Mouse (Mus musculus): ENCODE measurements around the gene Gpr108.
A peak's percentile ranks its signal among the peaks of the same experiment; 100 is the strongest.

Gpr108 gene

DNA sequence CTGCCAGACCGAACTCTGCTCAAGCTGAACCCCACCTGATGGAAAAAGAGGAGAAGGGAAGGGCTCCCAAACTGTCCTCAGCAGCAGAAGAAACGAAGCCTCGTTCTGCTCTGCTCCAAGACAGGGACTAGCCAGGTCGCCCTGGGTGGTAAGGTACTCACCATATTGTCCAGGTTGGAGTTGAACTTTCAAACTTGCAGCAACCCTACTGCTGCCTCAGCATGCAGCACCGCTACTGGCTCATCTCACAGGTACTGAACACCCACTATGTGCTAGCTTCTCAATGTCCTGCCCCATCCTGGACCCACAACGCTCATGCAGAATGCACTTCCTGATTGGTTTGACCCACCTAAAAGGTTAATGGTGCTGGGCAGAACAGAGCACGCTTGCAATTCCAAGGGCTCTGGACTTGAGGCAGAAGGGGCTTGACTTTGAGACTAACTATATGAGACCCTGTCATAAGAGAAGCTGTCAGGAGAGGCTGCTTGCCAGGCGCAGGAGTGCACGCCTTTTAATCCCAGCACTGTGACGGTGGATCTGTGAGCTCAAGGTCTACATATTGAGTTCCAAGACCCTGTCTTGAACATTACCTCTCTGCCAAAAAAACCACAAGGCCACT, 2.8 kb downstream of the Gpr108 start:
- no peak for DNase-seq (ENCODE audit: low spot score in 2 of 2)

DNA sequence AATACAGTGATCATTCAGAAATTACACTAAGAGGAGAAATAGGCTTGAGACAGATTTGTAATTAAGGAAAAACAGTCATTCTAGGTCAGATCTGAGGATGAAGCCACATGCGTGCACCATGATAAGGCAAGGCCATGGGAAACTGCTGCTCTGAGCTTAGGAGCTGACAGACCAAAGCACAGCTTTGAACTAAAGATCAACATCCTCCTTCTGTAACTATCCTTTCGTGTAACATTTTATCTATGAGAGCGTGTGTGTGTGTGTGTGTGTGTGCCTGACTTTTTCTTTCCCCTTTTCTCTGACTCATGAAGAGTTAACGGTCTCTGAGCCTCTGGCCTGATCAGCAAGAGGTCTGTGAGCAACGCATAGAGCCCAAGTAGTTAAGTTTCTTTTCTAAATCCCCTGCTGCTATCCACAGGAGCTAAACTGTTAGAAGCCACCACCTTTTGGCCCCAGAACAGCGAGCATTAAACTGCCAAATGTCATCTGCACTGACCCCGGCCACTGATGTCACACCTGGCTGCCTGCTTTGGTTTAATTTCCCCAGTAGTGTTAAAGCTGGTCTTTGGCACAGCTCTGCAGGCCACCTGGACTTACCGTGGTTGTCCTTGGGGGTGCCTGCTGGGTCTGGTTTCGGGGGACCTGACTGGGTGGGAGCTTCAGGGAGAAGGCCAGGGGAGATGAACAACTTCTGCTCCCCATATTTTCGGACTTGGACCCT, 4.4 kb downstream of the Gpr108 start:
- no peak for DNase-seq (ENCODE audit: low spot score in 2 of 2)

DNA sequence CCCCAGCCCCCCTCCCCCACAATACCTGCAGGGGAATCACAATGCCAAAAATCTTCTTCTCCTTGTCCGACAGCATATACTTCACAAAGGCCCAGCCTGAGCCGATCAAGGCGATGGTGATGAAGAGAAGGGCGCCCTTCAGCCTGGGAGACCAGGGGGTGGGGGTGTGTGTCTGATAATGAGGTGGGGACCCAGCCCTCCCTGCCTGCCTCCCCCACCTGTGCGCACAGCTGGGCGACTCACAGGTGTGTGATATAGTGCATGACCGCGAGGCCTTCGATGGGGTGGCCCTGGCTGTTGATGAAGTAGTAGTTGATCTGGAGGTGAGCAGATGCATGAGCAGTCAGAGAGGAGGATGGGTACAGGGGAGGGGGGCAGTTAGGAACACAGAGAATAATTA, 11.1 kb downstream of the Gpr108 start:
- no peak for DNase-seq (ENCODE audit: low spot score in 2 of 2)

DNA sequence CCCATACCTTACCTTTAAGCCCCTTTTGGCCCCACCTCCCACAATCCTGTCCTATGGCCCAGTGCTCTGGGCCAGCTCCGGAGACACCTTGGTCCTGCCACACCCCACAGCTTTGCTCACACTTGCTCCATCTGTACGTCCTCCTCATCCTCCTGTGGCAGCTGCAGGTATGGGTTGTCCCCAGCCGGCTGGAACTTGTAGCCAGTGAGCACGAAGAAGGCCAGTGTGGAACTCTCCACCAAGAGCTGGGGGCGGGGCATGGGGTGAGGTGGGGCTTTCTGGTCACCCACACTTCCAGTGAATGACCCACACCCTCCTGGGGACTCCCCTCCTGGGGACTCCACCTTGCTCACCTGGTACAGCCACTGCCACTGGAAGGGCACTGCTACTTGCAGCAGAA, 12.4 kb downstream of the Gpr108 start:
- DNase-seq (ENCODE audit: low spot score in 2 of 2), result no peak

DNA sequence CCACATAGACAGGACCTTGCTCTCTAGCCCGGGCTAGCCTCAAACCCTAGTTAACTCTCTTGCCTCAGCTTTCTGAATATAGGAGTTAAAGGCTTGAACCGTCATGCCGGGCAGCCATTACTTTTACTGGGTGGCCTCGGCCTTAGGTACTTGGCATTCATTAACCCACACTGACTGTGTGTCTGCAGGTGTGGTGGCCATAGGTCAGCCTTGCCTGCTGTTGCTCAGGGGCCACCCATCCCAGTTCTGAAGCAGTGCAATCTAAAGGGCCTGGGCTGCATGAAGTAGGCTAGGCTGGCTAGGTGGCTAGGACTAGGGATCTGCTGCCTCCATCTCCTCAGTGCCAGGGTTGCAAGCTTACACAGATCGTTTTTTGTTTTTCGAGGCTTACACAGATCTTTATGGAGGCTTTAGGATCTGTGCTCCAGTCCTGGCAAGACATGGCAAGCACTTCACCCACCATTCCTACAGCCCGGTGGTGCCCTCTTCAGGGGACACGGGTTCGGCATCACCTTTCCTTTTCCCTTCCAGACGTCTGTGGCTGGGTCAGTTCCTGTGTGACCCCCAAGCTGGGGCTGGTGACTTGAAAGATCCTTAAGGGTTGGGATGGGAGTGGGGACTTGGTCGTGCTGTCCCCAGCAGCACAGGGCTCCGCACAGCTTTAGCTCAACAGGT, 13.9 kb downstream of the Gpr108 start:
- no peak for DNase-seq (ENCODE audit: low spot score in 2 of 2)

DNA sequence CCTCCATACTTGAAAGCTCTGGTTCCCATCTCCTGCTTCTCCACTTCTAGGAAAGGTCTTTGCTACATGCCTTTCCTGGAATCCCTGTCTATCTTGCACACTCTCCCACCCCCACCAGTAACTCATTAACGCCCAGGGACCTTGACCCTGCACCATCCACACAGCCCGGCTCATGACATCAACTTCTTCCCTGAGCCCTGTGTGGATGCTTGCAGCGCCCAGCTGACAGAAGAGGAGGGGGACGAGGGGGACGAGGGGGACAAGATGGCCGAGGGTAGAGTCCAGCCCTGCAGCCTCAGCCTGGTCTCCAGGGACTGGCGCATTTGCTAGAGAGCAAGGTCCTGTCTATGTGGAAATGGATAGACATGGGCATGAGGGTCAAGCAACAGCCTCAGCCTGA, 15.2 kb downstream of the Gpr108 start:
- no peak for DNase-seq (ENCODE audit: low spot score in 2 of 2)

DNA sequence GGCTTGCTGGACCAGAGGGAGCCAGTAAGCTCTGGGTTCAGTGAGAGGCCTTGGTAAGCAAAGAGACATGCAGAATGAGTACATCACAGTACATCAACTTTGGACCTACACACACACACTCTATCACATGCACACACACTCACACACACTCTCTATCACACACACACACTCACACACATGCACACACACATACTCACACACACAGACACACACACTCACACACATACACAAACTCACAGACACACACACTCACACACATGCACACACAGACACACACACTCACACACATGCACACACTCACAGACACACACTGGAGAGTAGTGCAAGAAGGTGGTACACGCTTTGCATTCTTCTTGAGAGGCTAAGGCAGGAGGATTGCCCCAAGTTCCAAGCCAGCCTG, 16.0 kb downstream of the Gpr108 start:
- DNase-seq (ENCODE audit: low spot score in 2 of 2), result no peak

DNA sequence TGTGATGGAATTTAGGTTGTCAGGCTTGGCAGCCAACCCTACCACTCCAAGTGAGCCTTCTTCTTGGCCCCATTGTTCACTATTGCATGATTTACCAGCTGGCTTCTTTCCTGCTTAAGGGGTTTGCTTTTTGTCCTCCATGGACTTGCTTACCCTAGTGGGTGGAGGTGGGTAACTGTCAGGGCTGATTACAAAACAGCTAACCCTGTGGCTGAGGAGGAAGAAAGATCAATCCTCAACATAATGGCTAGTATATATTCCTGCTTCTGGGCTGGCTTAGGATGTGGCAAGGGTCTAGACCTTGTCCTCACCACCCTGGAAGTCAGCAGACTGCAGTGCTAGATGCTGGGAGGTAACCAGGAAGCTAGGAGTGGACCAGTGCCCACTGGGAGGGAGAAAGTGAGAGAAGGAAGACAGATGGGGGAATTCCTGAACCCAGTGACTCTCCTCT, 16.9 kb downstream of the Gpr108 start:
- DNase-seq (ENCODE audit: low spot score in 2 of 2), result no peak

DNA sequence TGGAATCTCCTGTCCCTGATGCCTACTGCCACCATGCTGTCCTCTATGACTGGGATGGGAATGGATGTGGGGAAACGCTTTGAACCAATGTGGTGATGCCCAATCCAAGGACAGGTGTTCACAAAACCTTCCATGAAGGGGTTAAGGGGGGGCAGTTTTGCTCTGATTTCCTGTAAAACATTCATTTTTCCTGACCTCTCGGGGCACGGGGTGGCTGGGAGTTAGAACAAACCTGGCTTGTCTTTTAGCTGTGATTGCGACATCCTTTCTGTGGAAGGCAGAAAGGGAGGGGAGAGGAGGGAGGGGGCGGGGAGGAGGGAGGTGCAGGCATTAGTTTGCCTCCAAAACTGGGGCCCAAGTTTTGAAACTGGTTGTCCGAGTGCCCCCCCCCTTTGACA, 17.5 kb downstream of the Gpr108 start:
- no peak for DNase-seq (ENCODE audit: low spot score in 2 of 2)

DNA sequence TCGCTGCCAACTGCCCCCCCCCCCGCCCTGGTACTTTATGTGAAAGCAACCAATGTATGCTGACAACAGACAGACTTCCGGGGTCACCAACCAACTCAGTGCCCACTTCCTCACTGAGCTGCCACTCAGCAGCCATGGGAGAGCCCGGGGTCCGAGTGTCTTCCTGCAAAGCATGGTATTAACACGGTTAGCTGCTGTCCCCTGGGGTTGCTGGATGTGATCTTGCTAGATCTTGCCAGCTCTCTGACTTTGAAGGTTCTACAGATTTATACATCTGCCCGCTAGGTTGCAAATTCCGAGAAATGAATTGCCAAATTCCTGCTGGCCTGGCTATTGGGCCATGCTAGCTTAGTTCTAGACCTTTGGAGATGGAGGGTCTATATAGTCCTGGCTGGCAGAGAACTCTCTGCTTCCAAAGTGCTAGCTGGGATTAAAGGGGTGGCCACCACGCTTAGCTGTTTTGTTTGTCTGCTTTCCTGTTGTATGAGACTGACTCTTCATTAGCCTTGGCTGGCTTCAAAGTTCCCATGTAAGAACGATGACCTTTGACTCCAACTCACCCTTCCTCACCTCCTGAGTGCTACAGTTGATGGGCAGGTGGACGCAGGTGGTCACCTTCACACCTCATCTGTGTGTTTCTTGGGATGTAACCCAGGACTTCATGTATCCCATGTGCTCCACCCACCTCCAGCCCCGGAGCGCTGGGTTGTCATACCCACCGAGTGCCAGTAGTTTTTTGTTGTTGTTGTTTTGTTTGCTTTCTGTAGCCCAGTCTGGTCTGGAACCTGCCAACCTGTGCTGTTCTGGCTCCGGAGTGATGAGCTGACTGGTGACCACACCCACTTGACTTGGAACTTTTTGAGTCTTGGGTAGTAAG, 18.2 kb downstream of the Gpr108 start:
- DNase-seq (ENCODE audit: low spot score in 2 of 2), result no peak

DNA sequence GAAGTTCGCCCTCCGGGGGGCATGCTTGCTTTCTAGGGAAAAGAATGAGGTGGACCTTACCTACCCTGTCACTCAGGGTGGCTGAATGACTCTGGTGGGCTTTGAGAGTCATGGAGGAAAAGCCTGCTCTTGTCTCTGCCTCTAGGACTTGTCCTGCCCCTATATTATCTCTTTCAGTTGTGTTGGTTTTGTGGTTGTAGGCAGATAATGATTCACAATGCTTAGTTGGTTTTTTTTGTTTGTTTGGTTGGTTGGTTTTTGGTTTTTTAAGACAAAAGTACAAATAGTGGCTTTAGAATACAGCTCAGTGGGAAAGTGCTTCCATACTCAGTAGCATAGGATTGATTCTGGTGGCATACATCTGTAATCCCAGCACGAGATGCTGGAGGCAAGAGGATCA, 19.4 kb downstream of the Gpr108 start:
- DNase-seq (ENCODE audit: low spot score in 2 of 2), result no peak

DNA sequence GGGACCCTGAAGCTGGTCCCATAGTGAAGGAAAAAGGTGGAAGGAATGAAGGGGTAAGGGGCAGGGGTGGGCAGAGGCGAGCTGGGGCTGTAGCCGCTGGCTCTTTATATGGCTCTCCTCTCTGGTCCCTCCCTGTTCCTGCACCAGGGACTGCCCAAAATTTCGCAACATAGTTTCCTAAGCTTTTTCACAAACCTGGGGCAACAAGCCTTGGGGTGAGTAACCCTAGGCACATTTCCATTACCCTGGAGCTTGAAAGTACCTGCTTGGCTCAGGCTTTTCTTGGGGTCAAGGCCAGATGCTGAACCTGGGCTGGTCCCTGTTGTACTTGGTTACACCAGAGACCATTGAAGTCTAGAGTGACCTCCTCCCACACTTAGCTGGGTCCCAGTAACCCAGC, 20.2 kb downstream of the Gpr108 start, which contains the start of gene C3:
C3 (minus strand) TSS at position 123 of the 400 bp plus-strand sequence.
- DNase-seq (ENCODE audit: low spot score in 2 of 2), result no peak

DNA sequence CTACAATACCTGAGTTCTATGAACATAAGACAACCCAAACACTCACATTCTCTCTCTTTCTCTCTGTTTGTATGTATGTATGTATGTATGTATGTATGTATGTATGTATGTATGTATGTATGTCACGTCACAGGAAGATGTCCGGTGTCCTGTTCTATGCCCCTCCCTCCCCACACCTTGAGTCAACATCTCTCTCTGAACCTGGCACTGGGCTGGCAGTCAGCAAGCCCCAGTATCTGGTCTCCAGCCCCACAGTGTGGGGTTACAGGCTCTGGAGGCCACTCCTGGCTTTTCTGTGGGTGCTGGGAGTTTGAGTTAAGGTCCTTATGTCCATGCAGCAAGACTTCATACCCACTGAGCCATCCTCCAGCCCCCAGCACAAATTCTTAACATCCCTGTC, 20.8 kb downstream of the Gpr108 start:
- DNase-seq (ENCODE audit: low spot score in 2 of 2), result no peak

DNA sequence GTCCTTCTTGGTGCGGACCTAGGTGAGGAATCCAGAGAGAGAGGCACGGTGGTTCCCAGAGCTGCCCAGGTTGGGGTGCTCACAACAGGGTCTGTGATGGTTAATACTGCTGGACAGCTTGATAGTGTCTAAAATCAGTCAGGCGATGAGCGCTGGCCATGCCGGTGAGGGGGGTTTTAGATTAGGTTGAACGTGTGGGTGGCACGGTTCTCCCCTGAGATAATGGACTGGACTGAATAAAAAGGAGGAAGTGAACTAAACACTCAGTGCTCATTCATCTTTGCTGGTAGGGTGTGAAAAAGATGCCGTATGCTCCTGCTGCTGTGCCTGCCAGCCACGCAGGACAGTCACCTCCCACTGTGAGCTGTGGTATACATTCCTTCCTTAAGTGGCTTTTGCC, 24.9 kb downstream of the Gpr108 start:
- DNase-seq (ENCODE audit: low spot score in 2 of 2), result no peak

DNA sequence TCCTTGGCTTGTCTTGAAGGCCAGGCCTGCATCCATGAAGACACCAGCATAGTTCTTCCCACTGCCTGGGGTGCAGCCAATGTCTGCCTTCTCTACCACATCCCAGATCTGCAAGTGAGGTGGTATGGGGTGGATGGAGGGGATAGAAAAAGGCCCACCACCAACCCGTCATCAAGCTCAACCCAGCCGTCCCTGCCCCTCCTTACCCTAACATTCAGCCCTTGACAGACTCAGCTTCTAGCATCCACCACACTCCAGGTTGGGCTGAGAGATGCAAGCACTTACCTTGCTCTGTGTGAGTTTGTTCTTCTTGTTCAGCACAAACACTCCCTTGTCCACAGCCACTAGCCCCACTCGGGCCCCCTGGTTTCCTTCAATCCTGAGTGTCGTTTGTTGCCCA, 26.3 kb downstream of the Gpr108 start:
- DNase-seq (ENCODE audit: low spot score in 2 of 2), result no peak

DNA sequence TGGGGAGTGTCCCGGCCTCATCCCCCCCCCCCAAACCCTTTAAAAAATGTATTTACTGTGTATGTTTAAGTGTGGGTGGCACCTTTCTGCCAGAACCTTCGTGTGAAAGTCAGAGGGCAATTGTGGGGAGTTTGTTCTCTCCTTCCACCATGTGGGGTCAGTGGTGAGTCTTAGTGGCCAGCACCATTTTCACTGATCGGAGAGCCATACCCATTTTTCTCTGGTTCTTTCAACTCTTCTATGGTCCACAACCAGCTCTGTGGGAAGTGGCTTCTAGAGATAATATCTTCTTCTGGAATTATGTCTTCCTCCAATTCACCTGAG, 28.4 kb downstream of the Gpr108 start:
- no peak for DNase-seq (ENCODE audit: low spot score in 2 of 2)

DNA sequence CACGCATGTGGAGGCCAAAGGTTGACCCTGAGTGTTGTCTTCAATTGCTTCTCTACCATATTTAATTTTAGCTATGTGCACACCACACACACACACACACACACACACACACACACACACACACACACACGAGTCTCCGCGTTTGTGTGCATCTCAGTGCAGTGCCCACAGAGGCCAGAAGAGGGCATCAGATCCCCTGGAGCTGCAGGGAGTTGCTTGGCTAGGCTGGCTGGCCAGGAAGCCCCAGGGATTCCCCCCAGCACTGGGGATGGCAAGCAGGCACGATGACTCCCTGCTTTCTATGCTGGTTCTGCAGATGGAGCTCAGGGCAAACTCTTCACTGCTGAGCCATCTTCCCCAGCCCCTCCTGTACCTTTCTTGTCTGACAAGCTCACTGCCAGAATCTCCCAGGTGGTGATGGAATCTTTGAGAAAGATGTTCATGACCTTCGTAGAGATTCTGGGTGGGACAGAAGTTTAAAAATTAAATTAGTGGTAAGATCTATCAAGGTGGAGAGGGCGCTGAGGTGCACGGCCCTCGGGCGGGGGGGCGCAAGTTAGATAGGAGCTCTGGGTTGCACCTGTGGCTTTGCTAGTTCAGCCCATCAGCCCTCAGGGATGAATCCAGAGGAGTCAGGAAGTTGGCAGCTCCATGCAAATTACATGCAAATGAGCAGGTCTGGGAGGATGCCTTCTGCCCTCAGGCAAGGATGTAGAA, 28.9 kb downstream of the Gpr108 start:
- peak; percentile 49 to 70 for DNase-seq (ENCODE audit: low spot score in 2 of 2)

DNA sequence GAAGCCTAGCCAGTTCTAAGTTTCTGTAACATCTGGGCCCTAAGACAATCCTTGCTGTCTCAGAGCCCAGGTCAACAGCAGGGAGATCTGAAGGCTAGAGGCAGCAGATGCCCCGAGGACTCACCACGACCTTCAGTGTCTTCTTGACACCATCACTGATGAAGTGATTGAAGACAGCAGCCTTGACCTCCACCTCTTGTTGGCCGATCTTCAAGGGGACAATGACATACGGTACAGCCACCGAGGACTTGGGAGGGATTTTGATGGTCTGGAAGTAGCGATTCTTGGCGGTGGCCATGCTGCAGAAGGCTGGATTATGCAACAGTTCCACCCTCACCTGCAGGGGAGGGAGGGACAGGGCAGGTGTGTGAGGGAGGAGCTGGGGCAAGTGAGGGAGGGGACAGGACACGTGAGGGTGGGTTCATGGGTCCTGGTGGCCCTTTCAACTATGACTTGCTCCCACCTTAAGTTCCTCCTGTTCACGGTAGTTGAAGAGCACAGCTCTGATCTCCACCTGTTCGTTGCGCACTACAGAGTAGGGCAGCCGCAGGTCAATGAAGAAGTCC, 29.8 kb downstream of the Gpr108 start:
- DNase-seq (ENCODE audit: low spot score in 2 of 2), result no peak

DNA sequence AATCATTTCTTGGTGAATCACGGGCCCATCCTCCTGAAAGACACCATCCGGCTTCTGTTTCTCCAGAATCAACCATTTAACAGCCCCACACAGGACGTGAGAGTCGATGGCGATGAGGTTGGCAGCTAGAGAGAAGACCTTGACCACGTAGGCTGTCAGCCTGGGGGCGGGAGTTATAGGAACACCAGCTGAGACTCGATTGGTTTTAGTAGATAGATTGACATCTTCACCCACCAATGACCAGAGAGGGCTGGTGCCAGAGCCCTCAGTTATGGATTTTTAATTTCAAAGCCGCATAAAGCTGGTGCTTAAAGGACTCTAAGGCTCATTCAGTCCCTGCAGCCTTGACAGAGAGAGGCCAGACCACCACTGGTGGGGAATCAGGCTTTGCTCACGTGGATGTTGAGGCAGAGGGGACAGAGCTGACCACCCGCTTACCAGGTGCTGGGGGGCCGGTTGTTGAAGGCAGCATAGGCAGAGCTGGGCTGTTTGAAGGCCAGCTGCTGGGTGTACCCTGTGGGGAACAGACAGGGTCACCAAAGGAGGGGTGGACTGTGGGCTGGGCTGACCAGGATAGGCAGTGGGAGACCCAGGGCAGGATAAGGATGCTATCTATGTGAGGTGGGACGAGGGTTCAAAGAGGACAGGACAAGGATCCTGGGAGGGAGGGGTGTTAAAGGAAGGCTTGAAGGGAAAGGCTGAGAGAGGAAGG, 33.4 kb downstream of the Gpr108 start:
- no peak for DNase-seq (ENCODE audit: low spot score in 2 of 2)

DNA sequence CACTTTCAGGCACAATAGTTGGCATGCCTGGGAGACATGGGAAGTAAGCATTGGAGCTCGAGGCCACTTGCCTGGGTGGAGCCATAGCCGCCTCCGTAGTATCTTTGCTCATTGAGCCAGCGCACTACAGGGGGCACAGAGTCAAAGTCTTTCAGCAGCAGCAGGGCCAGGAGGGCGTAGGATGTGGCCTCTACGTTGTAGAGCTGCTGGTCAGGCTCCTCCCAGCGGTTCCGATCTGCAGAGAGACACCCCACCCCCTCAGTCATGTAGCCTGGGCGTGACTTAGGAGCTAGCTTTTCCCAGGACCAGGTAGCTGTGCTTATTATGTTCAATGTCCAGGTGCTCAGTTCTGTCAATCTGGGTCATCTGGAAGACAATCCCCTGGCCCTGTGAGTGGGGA, 36.7 kb downstream of the Gpr108 start:
- DNase-seq (ENCODE audit: low spot score in 2 of 2), result no peak

DNA sequence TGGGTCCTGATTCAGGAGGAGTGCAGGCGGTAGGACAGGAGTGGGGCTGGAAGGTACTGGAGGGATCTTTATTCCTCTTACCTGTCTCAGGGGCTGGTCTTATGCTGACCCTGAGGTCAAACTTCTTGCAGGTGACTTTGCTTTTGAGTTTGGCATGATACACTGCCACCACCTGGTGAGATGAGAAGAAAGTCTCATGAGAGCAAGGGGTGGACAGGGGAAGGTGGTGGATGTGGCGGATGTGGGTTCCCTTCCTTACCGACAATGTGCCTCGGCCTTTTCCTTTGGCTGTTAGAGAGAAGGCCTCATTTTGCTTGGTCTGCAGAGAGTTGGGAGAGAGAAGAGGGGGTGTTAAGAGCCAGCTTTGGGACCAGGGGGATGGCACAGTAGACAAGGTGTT, 38.9 kb downstream of the Gpr108 start:
- no peak for DNase-seq (ENCODE audit: low spot score in 2 of 2)
